Mouse (Mus musculus) kidney, adult 2 months (tissue): ENCODE measurements around the gene Anp32e.

Experiments
- CTCF ChIP-seq: fragments of 200-500 bp; conservative IDR thresholded peaks from 2 replicates; pipeline ENCODE4 v1.5.1; 2011; ENCODE audit warnings: low read depth, mild to moderate bottlenecking, control low read depth, low read length, moderate library complexity, mixed read lengths; ENCODE audit not compliant: insufficient read depth, insufficient read length
- POLR2A ChIP-seq: fragments of 200-500 bp; IDR thresholded peaks from one replicate; pipeline ENCODE4 v1.6.1; 2011; ENCODE audit warnings: low read depth, low read length, control low read depth

- TF ChIP-seq CTCF (no peak), POLR2A (no peak)
Measured at GRCm38 (mm10) chr3:95944742-95945141, 15.7 kb downstream of the Anp32e start.
